Mouse (Mus musculus) neural tube, embryonic 10.5 days (tissue): ENCODE measurements around the gene Upk2.
"Not testable (repeated sequence)": the region's sequence is repeated elsewhere in the genome, so short reads cannot be mapped to it uniquely, and the experiment has no call there.

Experiments
- DNase-seq: peaks from one replicate; pipeline ENCODE4 v3.0.0-alpha.2; 2017; ENCODE audit warnings: low spot score; ENCODE audit errors: extremely low spot score

Gene Upk2

DNA sequence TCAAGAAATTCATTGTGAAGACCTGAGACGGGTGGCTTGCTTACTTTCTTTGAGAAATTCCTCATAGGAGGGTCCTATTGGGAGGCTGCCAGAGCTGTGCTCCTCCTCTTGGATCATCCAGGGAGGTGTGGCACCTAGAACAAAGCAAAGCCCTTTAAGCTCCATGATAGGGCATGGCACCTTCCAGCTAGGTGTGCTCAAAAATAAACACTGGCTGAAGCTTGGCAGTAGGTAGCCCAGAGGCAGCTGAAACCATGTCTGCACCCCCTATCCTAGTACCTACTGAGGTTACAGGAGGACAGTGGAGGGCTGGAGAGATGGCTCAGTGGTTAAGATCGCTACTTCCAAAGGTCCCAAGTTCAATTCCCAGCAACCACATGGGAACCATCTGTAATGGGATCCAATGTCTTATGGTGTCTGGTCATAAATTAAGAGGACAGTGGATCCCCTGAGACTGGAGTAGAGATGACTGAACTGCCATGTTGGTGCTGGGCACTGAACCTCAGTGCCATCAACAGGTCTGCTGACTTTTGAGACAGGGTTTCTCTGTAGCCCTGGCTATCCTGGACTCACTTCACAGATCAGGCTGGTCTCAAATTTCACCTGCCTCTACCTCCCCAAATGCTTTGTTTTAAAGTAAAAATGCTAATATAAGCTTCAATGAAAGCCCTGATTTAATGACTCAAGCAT, 44.0 kb downstream of the Upk2 start:
- no peak for DNase-seq

DNA sequence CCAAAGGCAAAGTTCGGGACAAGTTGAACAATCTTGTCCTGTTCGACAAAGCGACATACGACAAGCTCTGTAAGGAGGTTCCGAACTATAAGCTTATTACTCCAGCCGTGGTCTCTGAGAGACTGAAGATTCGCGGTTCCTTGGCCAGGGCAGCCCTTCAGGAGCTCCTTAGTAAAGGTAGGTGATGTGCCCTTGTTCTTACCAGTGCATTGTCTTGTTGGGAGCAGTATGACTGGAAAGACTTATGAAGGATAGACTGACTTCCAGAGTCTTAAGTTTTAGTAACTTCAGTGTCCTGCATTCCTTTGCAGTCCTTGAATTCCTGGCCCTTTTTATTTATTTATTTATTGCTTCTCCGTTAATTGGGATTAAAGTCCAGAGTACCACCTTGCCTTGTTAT, 46.1 kb downstream of the Upk2 start:
- not testable (repeated sequence) for DNase-seq

- DNase-seq, result no peak
Observed at GRCm38 (mm10) chr9:44407752-44408097, 47.1 kb downstream of the Upk2 start.

DNA sequence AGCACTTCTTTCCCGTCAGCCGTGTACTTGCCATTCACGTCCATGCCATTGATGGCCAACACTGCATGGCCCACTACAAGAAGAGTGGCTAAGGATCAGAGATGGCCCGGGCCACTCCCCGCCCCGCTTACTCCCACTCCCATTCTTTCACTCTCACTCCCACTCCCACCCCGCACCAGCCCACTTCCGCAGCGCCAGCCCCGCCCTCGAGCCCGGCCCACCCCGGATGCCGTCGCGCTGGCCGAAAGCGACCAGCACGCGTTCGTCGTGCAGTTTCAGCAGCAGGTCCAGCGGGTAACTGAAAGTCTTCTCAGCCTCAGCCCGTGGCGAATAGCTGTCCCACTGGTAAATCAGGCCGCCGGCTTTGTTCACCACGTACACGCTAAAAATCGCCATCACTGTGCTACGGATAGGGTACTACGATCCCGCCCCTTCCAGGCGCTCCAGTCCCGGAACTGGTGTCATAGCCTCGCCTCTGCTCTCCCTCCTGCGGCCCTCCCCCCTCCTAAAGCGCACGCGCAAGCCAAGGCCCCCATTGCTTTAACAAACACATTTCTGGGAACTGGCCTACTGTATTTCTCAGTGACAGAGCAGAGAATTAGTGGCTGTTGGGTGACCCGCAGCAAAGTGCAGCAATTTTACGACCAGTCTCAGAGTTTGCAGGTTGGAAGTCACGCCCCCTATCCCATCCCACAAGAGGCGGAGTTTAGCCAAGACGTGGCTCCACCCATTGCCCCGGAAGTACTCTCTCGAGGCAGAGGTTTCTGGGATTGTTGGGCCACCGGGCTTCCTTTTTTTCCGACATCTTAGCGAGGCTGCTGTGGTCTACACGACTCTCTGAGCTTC, 47.6 kb downstream of the Upk2 start, which contains the start of the genes Rps25 and Trappc4:
TSS of gene Rps25 (plus strand) at position 234 of the 846 bp plus-strand sequence.
TSS of gene Trappc4 (minus strand) at position 695 of the 846 bp plus-strand sequence.
- DNase-seq, result peak; percentile 97

GRCm38 (mm10) chr9:44405011-44405410, 49.8 kb downstream of the Upk2 start:
- DNase-seq, result no peak
